Mouse (Mus musculus): ENCODE data around the gene Rab11a. TPM values are rescaled to one million over a fixed set of nuclear protein-coding genes. Genes with fewer than 3 reads are reported as not detected.

Gene Rab11a
- 222 and 252 TPM in 2 replicates for polyA plus RNA-seq (2014; fragmentation: Nextera tagmentation; extraction: Ambion mirVana)

DNA sequence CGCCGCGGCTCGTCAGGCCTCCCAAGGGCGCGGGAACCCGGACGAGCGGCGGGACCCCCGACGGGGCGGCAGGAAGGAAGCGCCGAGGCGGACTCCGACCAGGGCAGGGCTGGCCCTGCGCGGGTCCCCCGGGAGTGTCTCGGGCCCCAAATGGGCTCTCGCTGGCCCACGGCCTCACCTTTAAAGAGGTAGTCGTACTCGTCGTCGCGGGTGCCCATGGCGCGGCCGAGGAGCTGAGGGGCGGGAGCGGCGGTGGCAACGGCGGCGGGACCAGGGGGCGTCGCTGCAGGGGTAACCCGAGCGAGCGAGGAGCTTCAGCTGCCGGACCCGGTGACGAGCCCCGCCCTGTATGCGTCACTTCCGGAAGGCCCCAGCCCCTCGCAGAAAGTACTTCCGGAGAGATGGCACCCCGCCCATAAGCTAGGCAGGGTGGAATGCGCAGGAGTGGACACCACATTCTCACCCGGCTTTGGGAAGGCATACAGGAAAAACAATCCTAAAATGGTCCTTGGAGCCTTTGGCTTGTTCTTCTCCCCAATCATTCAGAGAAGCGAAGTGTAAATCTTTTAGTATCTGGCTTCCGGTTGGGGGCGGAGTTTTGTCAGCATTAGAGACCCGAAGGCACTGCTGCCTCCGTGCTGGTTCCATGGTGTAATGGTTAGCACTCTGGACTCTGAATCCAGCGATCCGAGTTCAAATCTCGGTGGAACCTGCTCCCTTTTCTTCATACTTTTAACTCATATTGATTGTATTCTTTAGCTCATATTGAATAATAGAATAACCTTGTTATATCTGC lies at the start of gene Rab11a:
Rab11a (minus strand) TSS at position 353 of the 796 bp plus-strand sequence.
- H3K36me3 ChIP-seq (ENCODE audit: control insufficient read depth, insufficient read depth, low read length): no peaks in the 10 kb centered on the region
- H3K9ac ChIP-seq (ENCODE audit: low read length): peak within 1 kb of the TSS; percentile 74
- H3K4me3 ChIP-seq (ENCODE audit: low read depth, low read length): peak within 1 kb of the TSS; percentile 77
- ATAC-seq (ENCODE audit: insufficient number of reproducible peaks, low FRiP score, low TSS enrichment, low read depth) (peak; percentile 95), DNase-seq (ENCODE audit: low spot score) (peak; percentile 98)
- no peaks in the 10 kb centered on the region for H3K4me1 ChIP-seq (ENCODE audit: control insufficient read depth, insufficient read depth, low read length)
- H3K27me3 ChIP-seq (ENCODE audit: control insufficient read depth, insufficient read depth, low read length): no peaks in the 10 kb centered on the region
- peak within 1 kb of the TSS; percentile 73 for H3K4me2 ChIP-seq (ENCODE audit: low read depth, severe bottlenecking)
- peak within 1 kb of the TSS; percentile 61; the same call in 1 of the 2 replicates for H3K27ac ChIP-seq (replicated peaks; ENCODE audit: low read depth, low read length)
- under 1% methylated on average over 41 of the region's 61 CpGs for WGBS
- H3K9me3 ChIP-seq (ENCODE audit: control insufficient read depth, low read length): no peaks in the 10 kb centered on the region

- Histone ChIP-seq H3K36me3 (ENCODE audit: control insufficient read depth, insufficient read depth, low read length) (no peaks in the 10 kb centered on the region), H3K27me3 (ENCODE audit: control insufficient read depth, insufficient read depth, low read length) (no peaks in the 10 kb centered on the region), H3K9me3 (ENCODE audit: control insufficient read depth, low read length) (no peaks in the 10 kb centered on the region), H3K9ac (ENCODE audit: low read length) (no peak overlapping the region), H3K4me3 (ENCODE audit: low read depth, low read length) (no peak overlapping the region), H3K27ac (replicated peaks; ENCODE audit: low read depth, low read length) (no peak overlapping the region), H3K4me2 (ENCODE audit: low read depth, severe bottlenecking) (no peak overlapping the region), H3K4me1 (ENCODE audit: control insufficient read depth, insufficient read depth, low read length) (no peaks in the 10 kb centered on the region)
- DNase-seq (ENCODE audit: low spot score) (no peak), ATAC-seq (ENCODE audit: insufficient number of reproducible peaks, low FRiP score, low TSS enrichment, low read depth) (no peak)
- 87% methylated on average over 9 of the region's 9 CpGs for WGBS
Observed at GRCm38 (mm10) chr9:64786216-64786905, 48.8 kb upstream of the Rab11a start.

GRCm38 (mm10) chr9:64784841-64785240 lies 47.3 kb upstream of the Rab11a start:
- no peak for ATAC-seq (ENCODE audit: insufficient number of reproducible peaks, low FRiP score, low TSS enrichment, low read depth)
- 23% methylated on average over 4 of the region's 4 CpGs for WGBS
- H3K27me3 ChIP-seq (ENCODE audit: control insufficient read depth, insufficient read depth, low read length): no peaks in the 10 kb centered on the region

DNA sequence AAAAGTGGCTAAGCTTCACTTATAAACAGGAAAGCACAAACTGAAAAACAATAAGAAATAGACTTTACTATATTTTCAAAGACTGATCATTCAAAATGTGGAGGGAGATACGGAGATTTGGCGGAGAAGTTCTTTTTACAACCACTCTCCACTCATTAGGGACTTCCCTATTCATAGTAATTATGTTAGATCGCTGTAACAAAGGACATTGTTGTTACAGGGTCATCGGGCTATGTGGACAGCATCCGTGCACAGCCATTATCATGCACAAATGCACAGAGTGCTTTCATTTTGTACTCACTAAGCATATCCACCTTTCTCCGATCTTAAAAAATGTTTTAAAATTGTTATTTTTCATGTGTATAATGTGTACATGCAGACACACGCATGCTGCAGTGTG lies 46.0 kb upstream of the Rab11a start:
- WGBS: 89% methylated on average over 7 of the region's 7 CpGs
- Histone ChIP-seq H3K36me3 (ENCODE audit: control insufficient read depth, insufficient read depth, low read length) (no peaks in the 10 kb centered on the region), H3K9ac (ENCODE audit: low read length) (no peak overlapping the region), H3K4me2 (ENCODE audit: low read depth, severe bottlenecking) (no peak overlapping the region), H3K4me1 (ENCODE audit: control insufficient read depth, insufficient read depth, low read length) (no peaks in the 10 kb centered on the region), H3K4me3 (ENCODE audit: low read depth, low read length) (no peak overlapping the region), H3K9me3 (ENCODE audit: control insufficient read depth, low read length) (no peaks in the 10 kb centered on the region), H3K27ac (replicated peaks; ENCODE audit: low read depth, low read length) (no peak overlapping the region), H3K27me3 (ENCODE audit: control insufficient read depth, insufficient read depth, low read length) (no peaks in the 10 kb centered on the region)
- ATAC-seq (ENCODE audit: insufficient number of reproducible peaks, low FRiP score, low TSS enrichment, low read depth) (no peak), DNase-seq (ENCODE audit: low spot score) (no peak)

More at GRCm38 (mm10) chr9:64784841-64785240, 47.3 kb upstream of the Rab11a start:
- peak; percentile 81 for DNase-seq (ENCODE audit: low spot score)
- Histone ChIP-seq H3K9me3 (ENCODE audit: control insufficient read depth, low read length) (no peaks in the 10 kb centered on the region), H3K27ac (replicated peaks; ENCODE audit: low read depth, low read length) (no peak overlapping the region), H3K4me3 (ENCODE audit: low read depth, low read length) (no peak overlapping the region), H3K9ac (ENCODE audit: low read length) (no peak overlapping the region), H3K4me1 (ENCODE audit: control insufficient read depth, insufficient read depth, low read length) (no peaks in the 10 kb centered on the region), H3K36me3 (ENCODE audit: control insufficient read depth, insufficient read depth, low read length) (no peaks in the 10 kb centered on the region), H3K4me2 (ENCODE audit: low read depth, severe bottlenecking) (no peak overlapping the region)

DNA sequence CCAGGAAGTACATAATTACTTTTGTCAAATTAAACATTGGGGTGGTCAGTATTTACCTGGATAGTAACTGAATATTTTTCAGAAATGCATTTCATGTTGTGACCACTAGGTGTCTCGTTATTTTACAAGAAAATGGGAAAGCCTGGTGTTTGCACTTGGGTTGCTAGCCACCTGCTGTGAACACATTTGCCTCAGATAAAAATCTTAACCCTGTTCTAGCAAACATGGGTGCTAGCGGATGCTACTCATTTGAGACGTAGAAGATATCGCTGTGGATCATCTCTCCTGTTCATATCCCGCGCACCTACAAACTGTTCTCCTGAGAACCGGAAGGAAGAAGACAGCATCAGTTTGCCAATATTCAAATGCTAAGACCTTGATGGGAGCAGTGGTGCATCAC lies 42.1 kb upstream of the Rab11a start:
- ATAC-seq (ENCODE audit: insufficient number of reproducible peaks, low FRiP score, low TSS enrichment, low read depth) (no peak), DNase-seq (ENCODE audit: low spot score) (no peak)
- Histone ChIP-seq H3K9me3 (ENCODE audit: control insufficient read depth, low read length) (no peaks in the 10 kb centered on the region), H3K27me3 (ENCODE audit: control insufficient read depth, insufficient read depth, low read length) (no peaks in the 10 kb centered on the region), H3K4me3 (ENCODE audit: low read depth, low read length) (no peak overlapping the region), H3K4me2 (ENCODE audit: low read depth, severe bottlenecking) (no peak overlapping the region), H3K27ac (replicated peaks; ENCODE audit: low read depth, low read length) (no peak overlapping the region), H3K4me1 (ENCODE audit: control insufficient read depth, insufficient read depth, low read length) (no peaks in the 10 kb centered on the region), H3K36me3 (ENCODE audit: control insufficient read depth, insufficient read depth, low read length) (no peaks in the 10 kb centered on the region), H3K9ac (ENCODE audit: low read length) (no peak overlapping the region)
- WGBS: 49% methylated on average over 7 of the region's 7 CpGs

DNA sequence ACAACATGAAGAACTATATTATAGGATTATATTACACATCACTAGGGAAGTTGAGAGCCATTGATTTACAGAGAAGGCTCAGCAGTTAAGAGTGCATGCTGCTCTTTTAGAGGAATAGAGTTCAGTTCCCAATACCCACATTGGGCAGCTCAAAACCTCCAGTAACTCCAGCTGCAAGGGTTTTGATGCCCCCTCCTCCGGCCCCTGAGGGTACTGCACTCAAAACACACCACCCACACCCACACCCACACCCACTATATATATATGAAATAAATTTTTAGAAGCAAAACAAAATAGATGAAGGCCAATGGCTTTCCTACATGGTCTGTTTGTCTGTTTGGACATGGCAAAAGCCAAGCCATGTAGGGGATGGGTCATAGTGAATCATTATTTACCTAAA lies 40.6 kb upstream of the Rab11a start:
- no peaks in the 10 kb centered on the region for H3K9me3 ChIP-seq (ENCODE audit: control insufficient read depth, low read length)
- H3K4me2 ChIP-seq (ENCODE audit: low read depth, severe bottlenecking): no peak overlapping the region
- WGBS: 77% methylated on average over 1 of the region's 1 CpGs
- H3K9ac ChIP-seq (ENCODE audit: low read length): no peak overlapping the region
- H3K36me3 ChIP-seq (ENCODE audit: control insufficient read depth, insufficient read depth, low read length): no peaks in the 10 kb centered on the region
- ATAC-seq (ENCODE audit: insufficient number of reproducible peaks, low FRiP score, low TSS enrichment, low read depth): no peak
- H3K4me3 ChIP-seq (ENCODE audit: low read depth, low read length): no peak overlapping the region
- no peak overlapping the region for H3K27ac ChIP-seq (replicated peaks; ENCODE audit: low read depth, low read length)
- no peak for DNase-seq (ENCODE audit: low spot score)
- no peaks in the 10 kb centered on the region for H3K27me3 ChIP-seq (ENCODE audit: control insufficient read depth, insufficient read depth, low read length)
- no peaks in the 10 kb centered on the region for H3K4me1 ChIP-seq (ENCODE audit: control insufficient read depth, insufficient read depth, low read length)

- no peak overlapping the region for H3K4me3 ChIP-seq (ENCODE audit: low read depth, low read length)
- no peaks in the 10 kb centered on the region for H3K4me1 ChIP-seq (ENCODE audit: control insufficient read depth, insufficient read depth, low read length)
- H3K27me3 ChIP-seq (ENCODE audit: control insufficient read depth, insufficient read depth, low read length): no peaks in the 10 kb centered on the region
- H3K27ac ChIP-seq (replicated peaks; ENCODE audit: low read depth, low read length): no peak overlapping the region
- no peaks in the 10 kb centered on the region for H3K36me3 ChIP-seq (ENCODE audit: control insufficient read depth, insufficient read depth, low read length)
- ATAC-seq (ENCODE audit: insufficient number of reproducible peaks, low FRiP score, low TSS enrichment, low read depth) (no peak), DNase-seq (ENCODE audit: low spot score) (no peak)
- H3K4me2 ChIP-seq (ENCODE audit: low read depth, severe bottlenecking): no peak overlapping the region
- H3K9me3 ChIP-seq (ENCODE audit: control insufficient read depth, low read length): no peaks in the 10 kb centered on the region
- no peak overlapping the region for H3K9ac ChIP-seq (ENCODE audit: low read length)
- WGBS: 86% methylated on average over 4 of the region's 4 CpGs
Observed at GRCm38 (mm10) chr9:64777441-64777987, 40.0 kb upstream of the Rab11a start.

GRCm38 (mm10) chr9:64775491-64775890 lies 37.9 kb upstream of the Rab11a start:
- DNase-seq (ENCODE audit: low spot score) (no peak), ATAC-seq (ENCODE audit: insufficient number of reproducible peaks, low FRiP score, low TSS enrichment, low read depth) (no peak)
- Histone ChIP-seq H3K9ac (ENCODE audit: low read length) (no peak overlapping the region), H3K4me1 (ENCODE audit: control insufficient read depth, insufficient read depth, low read length) (no peaks in the 10 kb centered on the region), H3K9me3 (ENCODE audit: control insufficient read depth, low read length) (no peaks in the 10 kb centered on the region), H3K4me3 (ENCODE audit: low read depth, low read length) (no peak overlapping the region), H3K27me3 (ENCODE audit: control insufficient read depth, insufficient read depth, low read length) (no peaks in the 10 kb centered on the region), H3K36me3 (ENCODE audit: control insufficient read depth, insufficient read depth, low read length) (no peaks in the 10 kb centered on the region), H3K27ac (replicated peaks; ENCODE audit: low read depth, low read length) (no peak overlapping the region), H3K4me2 (ENCODE audit: low read depth, severe bottlenecking) (no peak overlapping the region)
- 89% methylated on average over 4 of the region's 4 CpGs for whole genome bisulfite sequencing

All from limb, embryonic 11.5 days (tissue).